Mouse (Mus musculus): ENCODE data around the gene Slain1.

DNA sequence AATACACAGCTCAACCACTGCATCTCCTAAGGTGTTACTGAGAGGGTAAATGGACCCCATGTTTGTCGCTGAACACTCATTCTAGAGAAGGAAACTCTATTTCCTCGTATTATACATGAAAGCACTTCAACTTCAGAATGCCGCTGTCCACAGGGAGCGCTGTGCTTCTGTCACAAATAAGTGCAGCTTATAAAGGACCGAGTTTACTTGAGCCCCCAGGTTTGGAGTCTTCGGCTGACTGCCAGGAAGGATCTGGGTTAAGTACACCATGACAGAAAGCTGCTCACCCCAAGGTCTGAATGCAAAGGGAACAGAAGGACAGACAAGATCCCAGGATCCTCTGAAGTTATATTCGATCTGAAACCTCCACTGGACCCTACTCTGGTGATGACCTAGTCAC, 91.2 kb downstream of the Slain1 start:
- TF ChIP-seq CTCF (IDR thresholded peaks at IDR 0.05; ENCODE audit: insufficient read depth, low read depth, low read length), result no peak
- no peak for TF ChIP-seq POLR2A (IDR thresholded peaks at IDR 0.05; ENCODE audit: insufficient read depth, low read depth, low read length)

All from olfactory bulb, adult 2 months (tissue).